Mouse (Mus musculus) layer of hippocampus, postnatal 36 days (tissue): Measurements from ENCODE around the gene Best1. TPM values are rescaled to one million over a fixed set of nuclear protein-coding genes. Genes with fewer than 3 reads are reported as not detected.

Source experiments
- total RNA-seq, 2 experiments: library from RNA; stranded (reverse); gene quantifications; 2 replicates each; pipeline ENCODE4 v1.2.3; 2021

Gene Best1
- total RNA-seq, 2 experiments from 2014 or later: 0.52 to 0.58 TPM

Other genes starting within 250 kb of the Best1 start
- not detected for gene Scgb2a2, start 154.1 kb downstream of the Best1 start, total RNA-seq
- gene Incenp, start 102.1 kb downstream of the Best1 start, total RNA-seq: 10 to 100 TPM; 14.0 to 14.1 TPM
- 1,000 to 10,000 TPM; 2,856 to 3,180 TPM for gene Fth1, start 21.0 kb downstream of the Best1 start, total RNA-seq
- gene Rab3il1, start within 50 bp of the Best1 start, total RNA-seq: 10 to 100 TPM in 1 of 2 experiments, 1 to 10 TPM in 1; 8.9 to 10.4 TPM
- 10 to 100 TPM; 24.3 to 24.5 TPM for gene Fads3, start 39.9 kb upstream of the Best1 start, total RNA-seq
- gene Fads2, start 100.1 kb upstream of the Best1 start, total RNA-seq: 100 to 1,000 TPM; 151 to 155 TPM
- gene Fads1, start 181.3 kb upstream of the Best1 start, total RNA-seq: 100 to 1,000 TPM; 180 to 187 TPM
- gene Tmem258, start 202.4 kb upstream of the Best1 start, total RNA-seq: 10 to 100 TPM; 78.7 to 80.1 TPM
- gene Fen1, start 202.5 kb upstream of the Best1 start, total RNA-seq: 10 to 100 TPM in 1 of 2 experiments, 1 to 10 TPM in 1; 8.8 to 10.1 TPM
- 10 to 100 TPM; 27.5 to 30.5 TPM for gene Myrf, start 239.1 kb upstream of the Best1 start, total RNA-seq